Mouse (Mus musculus): Measurements from ENCODE around the gene Fbxl12.

DNA sequence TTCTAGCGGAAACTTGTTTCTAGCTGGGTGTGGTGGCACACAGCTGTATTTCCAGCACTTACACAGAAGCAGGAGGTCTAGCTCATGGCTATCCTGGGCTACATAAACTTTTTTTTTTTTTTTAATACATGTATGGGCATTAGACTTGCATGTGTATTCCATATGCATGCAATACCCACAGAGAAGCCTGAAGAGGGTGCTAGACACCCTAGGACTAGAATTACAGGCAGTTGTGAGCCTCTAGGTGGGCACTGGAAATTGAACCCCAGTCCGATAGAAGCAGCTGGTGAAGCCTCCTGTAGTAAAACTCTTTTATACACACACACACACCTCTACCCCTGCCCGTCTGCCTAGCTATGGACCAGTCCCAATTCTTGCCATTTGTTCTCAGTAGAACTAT, 9.3 kb upstream of the Fbxl12 start:
- no peak for TF ChIP-seq CTCF (IDR thresholded peaks at IDR 0.05; ENCODE audit: extremely low read depth, insufficient read depth, low read length)
- TF ChIP-seq POLR2A (IDR thresholded peaks at IDR 0.05; ENCODE audit: extremely low read depth, insufficient read depth, low read length) = no peak

All from cortical plate, adult 2 months (tissue).